Mouse (Mus musculus): ENCODE results near the gene Slc23a2.

Slc23a2 gene

DNA sequence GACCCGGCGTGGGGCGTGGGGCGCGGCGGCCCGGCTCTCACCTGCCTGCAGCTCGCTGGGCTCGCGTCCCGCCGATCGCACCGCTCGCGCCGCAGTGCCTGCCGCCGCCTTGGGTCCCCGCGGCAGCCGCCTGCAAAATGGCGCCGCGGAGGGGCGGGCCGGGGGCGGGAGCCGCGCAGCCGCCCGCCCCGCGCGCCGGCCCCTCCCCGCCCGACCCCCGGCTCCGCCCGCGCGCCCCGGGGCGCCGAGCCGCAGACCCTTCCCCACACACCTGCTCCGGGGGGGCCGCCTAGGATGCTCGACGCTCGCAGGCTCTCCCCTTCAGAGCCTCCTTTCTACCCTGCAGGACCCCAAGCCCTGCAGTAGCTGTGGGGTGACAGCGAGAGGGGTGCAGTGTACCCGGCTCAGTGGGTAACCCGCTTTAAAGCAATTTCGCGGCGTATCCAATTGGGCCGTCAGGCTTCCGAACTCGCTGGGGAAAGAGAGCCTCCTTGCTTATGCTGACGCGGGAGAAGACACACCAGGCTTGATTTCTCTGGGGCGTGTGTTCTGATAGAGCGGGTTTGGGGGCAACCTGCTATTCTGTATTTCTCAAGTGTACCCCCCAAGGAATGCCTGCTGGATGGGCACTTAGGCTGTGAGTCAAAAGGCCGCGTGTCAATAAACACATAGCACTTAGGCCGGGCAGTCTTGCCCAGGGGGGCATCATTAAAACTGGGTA lies at the start of gene Slc23a2:
Gene Slc23a2 (minus strand): TSS at position 138 of the 721 bp plus-strand sequence.
- DNase-seq (ENCODE audit: low spot score in 2 of 2): peak in 1 of 2 experiments; percentile 25

DNA sequence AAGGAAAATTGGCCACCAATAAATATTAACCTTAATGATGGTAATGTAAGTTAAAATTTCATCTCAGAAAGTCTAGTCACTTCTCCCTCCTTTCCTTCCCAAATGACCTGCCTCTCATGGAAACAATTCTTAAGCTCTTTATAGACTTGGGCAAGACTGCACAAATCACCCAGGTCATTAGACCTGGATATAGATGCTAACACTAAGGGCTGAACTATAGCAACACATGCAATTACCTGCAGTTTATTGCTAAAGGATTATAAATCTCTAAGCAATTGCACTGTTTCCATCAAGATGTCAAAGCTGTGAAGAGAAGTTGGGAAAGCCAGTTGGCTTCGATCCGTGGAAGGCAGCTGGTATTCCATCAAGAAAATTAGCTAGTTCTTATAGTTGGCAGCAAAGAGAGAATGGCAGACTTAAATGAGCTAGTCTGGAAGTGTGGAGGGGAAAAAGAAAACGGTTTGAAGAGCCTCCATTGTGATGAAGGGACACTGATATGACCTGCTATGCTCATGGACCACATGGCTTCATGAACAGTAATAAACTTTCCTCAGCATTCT lies 45.8 kb upstream of the Slc23a2 start:
- no peak for DNase-seq (ENCODE audit: low spot score in 2 of 2)

DNA sequence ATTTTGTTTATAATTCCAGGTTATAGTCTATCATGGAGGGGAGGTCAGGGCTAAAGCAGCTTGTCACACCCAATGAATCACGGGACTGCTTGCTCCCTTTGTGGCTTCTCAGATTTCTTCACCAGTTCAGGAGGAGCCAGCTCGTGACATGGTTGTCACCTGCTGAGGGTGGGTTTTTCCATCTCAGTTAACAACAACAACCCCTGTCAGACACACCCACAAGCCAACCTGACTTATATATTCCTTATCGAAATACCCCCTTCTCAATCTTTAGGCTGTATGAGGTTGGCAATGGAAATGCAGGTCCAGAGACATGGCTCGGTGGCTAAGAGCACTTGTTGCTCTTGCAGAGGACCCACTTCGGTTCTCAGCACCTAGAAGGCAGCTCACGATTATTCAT lies 39.0 kb upstream of the Slc23a2 start:
- no peak for DNase-seq (ENCODE audit: low spot score in 2 of 2)

DNA sequence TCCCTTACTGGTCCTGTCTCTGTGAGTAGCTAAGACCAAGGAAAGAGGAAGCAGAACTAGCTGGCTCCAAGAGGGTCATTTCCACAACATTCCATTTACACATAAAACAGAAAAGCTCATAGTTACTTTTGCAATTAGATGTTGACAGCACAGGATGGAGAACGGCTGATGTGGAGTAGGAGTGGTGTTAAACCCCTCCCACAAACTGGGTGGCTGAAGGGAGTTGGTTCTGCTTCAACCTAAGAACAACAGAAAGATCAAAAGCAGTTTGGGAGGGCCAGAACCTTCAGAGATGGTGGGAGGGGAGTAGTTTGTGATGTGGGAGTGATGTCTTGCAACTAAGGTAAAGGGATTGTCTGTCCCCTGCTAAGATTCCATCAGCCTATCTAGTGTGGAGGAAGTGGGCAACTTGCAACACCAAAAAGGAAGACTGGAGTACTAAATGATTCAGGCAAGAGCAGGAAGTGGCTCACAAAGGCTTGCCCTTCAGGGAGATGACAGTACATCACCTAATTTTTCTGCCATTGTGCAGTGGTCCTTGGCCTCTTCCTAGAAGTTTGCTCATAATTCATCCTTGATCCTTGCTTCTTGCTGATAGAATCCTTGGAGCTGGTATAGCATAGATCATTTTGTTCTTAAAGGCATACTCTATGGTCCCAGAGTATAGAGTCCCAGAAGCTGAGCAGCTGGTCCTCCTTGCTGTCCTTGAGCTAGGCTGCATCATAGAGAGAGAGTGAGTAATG lies 35.7 kb upstream of the Slc23a2 start:
- no peak for DNase-seq (ENCODE audit: low spot score in 2 of 2)

DNA sequence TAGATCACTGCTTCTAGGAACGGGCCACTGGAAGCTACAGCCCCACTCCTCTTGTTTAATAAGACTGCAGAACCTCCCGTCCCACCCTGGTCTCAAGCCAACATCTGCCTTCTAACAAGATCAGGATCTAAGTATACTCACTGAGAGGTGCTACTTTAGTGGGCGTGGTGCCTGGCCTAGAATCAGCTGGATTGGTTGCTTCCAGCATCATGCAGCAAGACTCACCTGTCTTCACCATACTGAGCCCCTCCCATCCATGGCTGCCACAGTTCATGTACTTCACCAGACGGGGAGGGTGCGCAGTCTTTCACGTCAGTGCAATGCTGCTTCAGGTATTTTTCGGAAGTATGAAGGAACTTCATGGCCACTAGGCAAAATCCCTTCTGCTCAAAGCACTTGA lies 34.5 kb upstream of the Slc23a2 start:
- DNase-seq (ENCODE audit: low spot score in 2 of 2): no peak

DNA sequence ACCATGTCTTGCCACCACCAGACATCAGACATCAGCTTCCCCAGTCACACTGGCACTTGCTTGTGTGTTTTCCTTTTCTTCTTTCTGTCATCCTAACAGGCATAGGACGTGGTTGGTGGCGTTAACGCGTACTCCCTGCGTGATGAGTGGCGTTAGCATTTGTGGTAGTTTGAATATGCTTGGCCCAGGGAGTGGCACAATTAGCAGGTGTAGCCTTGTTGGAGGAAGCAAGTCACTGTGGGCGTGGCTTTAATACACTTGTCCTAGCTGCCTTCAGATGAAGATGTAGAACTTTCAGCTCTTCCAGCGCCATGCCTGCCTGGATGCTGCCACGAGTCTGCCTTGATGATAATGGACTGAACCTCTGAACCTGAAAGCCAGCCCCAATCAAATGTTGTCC lies 32.5 kb upstream of the Slc23a2 start:
- no peak for DNase-seq (ENCODE audit: low spot score in 2 of 2)

- no peak for DNase-seq (ENCODE audit: low spot score in 2 of 2)
Observed at GRCm38 (mm10) chr2:132176289-132176848, 31.5 kb upstream of the Slc23a2 start.

GRCm38 (mm10) chr2:132174048-132174447 lies 29.1 kb upstream of the Slc23a2 start:
- no peak for DNase-seq (ENCODE audit: low spot score in 2 of 2)

GRCm38 (mm10) chr2:132171939-132172338 lies 27.0 kb upstream of the Slc23a2 start:
- DNase-seq (ENCODE audit: low spot score in 2 of 2): no peak

GRCm38 (mm10) chr2:132169150-132169549 lies 24.2 kb upstream of the Slc23a2 start:
- no peak for DNase-seq (ENCODE audit: low spot score in 2 of 2)

DNA sequence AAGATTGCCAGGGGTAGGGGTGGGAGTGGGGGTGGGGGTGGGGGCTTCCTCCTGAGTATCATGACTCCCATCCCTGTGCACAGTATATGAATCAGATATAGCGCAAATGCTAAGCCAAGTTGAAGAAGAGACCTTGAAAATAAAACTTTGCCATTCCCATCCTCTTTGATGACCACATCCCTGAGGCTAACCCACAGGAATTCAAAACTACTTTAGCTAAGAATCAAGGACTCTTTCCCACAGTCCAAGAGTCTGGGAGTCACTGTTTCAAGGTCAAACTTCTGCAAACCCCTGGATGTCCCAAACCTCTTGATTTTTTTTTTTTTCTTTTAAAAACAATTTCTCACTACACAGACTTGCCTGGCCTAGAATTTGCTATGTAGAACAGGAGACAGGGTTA lies 18.7 kb upstream of the Slc23a2 start:
- DNase-seq (ENCODE audit: low spot score in 2 of 2): no peak

DNA sequence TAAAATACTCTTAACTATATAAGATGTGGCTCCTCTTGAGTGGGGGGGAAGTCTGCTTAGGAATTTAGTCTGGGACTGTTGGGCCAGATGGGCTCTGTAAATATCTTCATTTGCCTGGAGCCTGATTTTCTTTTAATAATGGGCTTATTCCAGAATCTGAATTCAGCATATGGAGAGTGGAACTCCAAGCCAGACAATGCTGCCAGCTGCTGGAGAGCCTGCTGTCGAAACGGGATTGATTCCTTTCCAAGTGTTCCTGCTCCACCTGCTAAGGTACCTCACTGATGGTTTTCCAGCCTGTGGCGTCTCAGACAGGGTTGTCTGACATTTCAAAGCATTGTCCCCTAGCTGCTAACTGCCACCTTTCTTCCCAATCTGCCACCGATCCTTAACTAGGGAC lies 12.6 kb upstream of the Slc23a2 start:
- DNase-seq (ENCODE audit: low spot score in 2 of 2): no peak

- no peak for DNase-seq (ENCODE audit: low spot score in 2 of 2)
Observed at GRCm38 (mm10) chr2:132152670-132153069, 7.8 kb upstream of the Slc23a2 start.

- DNase-seq (ENCODE audit: low spot score in 2 of 2): no peak
Observed at GRCm38 (mm10) chr2:132151592-132151991, 6.7 kb upstream of the Slc23a2 start.

DNA sequence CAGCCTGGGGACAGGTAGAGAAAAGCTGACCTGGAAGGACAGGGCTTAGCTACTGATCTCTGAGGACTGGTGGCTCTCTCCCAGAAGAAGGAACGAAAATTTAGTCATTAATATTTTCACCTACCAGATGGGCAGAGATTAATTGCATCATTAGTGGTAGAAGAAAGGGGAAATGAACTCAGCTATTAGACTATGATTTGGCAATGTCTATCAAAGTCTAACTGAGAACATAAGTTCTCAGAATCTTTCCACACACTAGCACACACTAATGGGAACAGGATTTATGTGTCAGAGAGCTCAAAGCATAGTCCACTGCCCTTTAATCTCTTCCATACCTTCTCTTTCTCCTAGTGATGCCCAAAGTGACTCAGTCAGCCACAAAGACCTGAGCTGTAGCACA lies 6.0 kb upstream of the Slc23a2 start:
- DNase-seq (ENCODE audit: low spot score in 2 of 2): no peak

GRCm38 (mm10) chr2:132146502-132146901 lies 1.6 kb upstream of the Slc23a2 start:
- no peak for DNase-seq (ENCODE audit: low spot score in 2 of 2)

- DNase-seq (ENCODE audit: low spot score in 2 of 2): peak in 1 of 2 experiments; percentile 25
Observed at GRCm38 (mm10) chr2:132143943-132144927, 673 bp downstream of the Slc23a2 start.

- DNase-seq (ENCODE audit: low spot score in 2 of 2): no peak
Observed at GRCm38 (mm10) chr2:132142606-132143005, 2.3 kb downstream of the Slc23a2 start.

DNA sequence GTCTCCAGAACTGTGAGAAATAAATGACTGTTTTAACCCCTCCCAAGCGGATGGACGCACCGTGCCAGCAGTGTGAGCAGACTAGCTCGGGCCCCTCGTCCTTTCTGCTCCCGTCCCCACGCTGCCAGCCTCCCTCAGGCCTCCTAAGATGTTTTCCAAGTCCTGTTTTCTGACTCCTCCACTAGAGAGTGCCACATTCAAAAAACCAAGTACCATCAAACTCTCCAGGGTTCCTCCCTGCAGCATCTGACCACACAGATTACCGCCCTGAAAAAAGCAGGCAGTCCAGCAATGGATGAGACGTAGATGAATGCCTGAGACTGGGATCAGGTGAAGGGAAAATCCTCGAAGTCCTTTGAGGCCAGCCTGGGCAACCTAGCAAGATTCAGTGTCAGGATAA lies 4.4 kb downstream of the Slc23a2 start:
- no peak for DNase-seq (ENCODE audit: low spot score in 2 of 2)

DNA sequence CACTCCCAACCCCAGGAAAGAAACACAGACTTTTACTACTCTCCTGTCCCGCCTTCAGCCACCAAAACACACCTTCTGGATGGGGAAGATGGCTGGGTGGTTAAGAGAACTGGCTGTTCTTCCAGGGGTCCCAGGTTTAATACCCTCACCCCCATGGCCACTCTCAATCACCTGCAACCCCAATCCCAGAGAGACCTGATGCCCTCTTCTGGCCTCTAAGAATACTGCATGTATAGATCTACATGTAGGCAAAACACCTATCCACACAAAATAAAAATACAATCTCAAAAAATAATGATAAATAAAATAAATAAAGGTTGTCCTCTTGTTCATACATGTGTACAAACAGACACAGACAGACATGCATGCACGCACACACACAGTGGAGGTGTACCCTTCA lies 5.8 kb downstream of the Slc23a2 start:
- no peak for DNase-seq (ENCODE audit: low spot score in 2 of 2)

DNA sequence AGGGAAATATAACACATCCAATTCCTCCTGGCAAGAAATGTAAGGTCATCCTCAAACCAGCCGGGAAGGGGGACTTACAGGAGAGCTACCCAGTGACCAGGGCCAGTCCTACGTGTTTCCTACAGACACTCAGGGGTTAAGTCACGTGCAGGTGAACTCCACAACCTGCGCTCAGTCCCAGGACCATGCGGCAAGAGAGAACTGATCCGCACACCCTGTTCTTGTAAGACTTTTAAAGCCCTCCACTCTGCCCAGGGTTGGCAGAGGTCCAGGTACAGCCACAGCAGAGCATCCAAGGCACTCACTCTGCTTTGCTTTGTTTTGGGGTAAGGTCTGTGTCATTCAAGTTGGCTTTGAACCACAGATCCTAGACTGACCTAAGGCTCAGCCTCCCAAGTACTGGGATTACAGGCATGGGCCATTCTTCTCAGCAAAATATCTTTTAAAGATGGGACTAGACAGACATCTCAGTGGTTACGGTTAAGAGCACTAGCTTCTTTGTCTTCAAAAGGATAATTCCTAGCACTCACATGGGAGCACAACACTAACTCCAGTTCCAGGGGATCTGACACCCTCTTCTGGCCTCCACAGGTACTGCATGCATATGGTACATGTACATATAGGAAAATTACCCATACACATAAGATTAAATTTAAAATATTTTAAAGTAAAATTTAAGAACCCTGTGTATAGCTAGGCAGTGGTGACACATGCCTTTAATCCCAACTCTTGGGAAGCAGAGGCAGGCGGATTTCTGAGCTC lies 8.9 kb downstream of the Slc23a2 start:
- DNase-seq (ENCODE audit: low spot score in 2 of 2): no peak

Measured in urinary bladder, adult 18-20 months (tissue).